Mouse (Mus musculus) adrenal gland, adult 8-10 months (tissue): ENCODE results near the gene Eif4g3. TPM values are rescaled to one million over a fixed set of nuclear protein-coding genes. Genes with fewer than 3 reads are reported as not detected.

Source experiments
- DNase-seq: peaks from one replicate; pipeline ENCODE4 v3.0.0; 2022
- total RNA-seq, 4 experiments: library from RNA; stranded (reverse); gene quantifications; 2 replicates each; pipeline ENCODE4 v1.2.4; 2022

The Eif4g3 gene
- total RNA-seq, 4 experiments from 2014 or later, result 97.4 to 133 (median 119) TPM

DNA sequence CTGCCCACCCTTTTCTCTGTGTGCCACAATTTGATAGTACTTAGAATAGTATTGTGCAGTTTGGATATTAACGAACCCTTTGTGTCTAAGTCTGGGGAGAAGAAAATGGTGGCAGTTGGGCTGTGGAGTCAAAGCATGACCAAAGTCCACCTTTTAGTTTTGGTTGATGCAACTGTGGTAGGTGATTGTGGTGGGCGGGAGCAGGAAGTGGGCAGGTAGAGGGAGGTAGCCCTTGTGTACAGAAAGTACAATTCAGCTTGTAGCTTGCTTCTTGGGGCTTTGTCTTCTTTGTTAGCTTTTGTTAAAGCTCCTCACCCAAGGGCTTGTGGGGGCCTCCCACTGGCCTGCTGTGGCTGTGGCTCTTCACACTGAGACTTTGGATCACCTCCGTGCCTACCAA, 109.6 kb downstream of the Eif4g3 start:
- DNase-seq, result no peak

GRCm38 (mm10) chr4:138104967-138105366, 112.1 kb downstream of the Eif4g3 start:
- no peak for DNase-seq

DNA sequence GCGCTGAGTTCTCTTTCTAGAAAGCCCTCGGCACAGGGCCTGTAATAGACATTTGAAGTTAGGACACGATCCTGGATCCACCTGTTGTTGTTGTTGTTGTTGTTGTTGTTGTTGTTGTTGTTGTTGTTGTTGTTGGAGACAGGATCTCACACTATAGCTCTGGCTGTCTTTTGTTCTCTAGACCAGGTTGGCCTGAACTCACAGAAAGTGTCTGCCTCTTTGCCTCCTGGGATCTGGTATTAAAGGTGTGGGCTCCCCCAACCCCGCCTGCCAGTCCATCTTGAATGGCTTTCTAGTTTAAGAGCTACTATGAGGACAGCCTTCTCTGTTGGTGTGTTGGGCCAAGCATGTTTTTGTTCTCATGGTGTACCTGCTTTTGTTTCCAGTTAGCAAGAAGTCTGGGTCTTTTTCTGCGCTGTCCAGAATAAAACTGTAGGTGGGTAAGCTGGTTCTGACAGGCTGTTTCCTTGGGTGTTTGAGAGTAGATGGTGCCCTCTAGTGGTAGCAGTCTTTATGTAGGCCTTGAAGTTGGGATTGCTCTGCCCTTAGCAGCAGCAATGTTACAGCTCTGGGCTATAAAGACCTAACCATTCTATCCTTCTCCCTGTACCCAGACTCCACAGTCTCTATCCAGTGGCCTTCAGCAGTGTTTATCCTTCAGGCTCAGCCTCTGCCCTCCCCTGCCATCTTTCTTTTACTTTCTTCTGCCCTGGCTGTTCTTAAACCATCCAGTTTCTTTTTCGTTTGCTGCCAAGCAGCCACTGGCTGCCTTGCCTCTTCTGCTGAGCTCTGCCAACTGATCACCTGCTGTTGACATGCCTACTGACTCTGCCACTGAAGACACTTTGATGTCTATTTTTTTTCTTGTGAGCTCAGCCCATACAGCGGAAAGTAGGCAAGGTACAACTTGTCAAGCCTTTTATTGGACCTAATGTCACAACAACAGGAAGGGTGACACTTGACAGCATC, 114.9 kb downstream of the Eif4g3 start:
- peak; percentile 30 for DNase-seq

GRCm38 (mm10) chr4:138108541-138108940, 115.7 kb downstream of the Eif4g3 start:
- no peak for DNase-seq

- no peak for DNase-seq
These were observed 116.5 kb downstream of the Eif4g3 start for GRCm38 (mm10) chr4:138109332-138109731.

- no peak for DNase-seq
These were observed 119.0 kb downstream of the Eif4g3 start for GRCm38 (mm10) chr4:138111858-138112257.

GRCm38 (mm10) chr4:138119740-138120139, 126.9 kb downstream of the Eif4g3 start:
- DNase-seq, result no peak

- DNase-seq, result no peak
These were observed 131.2 kb downstream of the Eif4g3 start for GRCm38 (mm10) chr4:138124046-138124445.

DNA sequence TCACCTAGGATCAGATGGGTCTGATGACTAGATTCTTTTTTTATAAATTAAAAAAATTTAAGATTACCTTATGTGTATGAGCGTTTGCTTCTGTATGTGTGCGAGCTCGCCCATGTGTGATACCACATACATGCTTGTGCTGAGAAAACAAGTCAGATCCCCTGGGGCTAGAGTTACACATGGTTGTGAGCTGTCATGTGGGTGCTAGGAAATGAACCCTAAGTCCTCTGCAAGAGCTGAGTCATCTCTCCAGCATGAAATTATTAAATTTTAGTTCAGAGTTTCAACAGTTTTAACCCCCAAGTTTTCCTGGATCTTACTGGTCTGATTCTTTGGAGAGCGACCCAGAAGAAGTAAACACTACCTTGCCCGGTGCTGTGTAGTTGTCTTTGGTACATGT, 134.5 kb downstream of the Eif4g3 start:
- DNase-seq, result no peak

DNA sequence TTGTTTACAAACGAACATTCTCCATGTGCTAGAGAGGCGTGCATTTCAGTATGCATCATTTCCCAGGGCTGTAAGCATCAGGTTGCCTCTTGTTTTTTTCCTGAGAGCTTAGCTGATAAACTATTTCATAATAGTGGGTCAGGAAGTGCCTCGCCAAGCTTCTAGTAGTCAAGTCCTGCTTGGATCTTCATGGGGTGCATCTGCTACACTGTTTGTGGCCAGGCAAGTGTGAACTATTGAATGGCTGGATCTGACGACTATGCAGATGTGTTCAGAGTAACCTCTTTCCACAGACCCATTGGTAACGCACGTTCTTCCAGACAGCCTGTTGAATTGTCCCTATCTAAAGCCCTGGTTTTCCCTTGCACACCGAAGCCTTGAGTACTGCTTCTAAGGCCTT, 135.0 kb downstream of the Eif4g3 start:
- no peak for DNase-seq

GRCm38 (mm10) chr4:138130149-138130548, 137.3 kb downstream of the Eif4g3 start:
- no peak for DNase-seq

GRCm38 (mm10) chr4:138131226-138131625, 138.4 kb downstream of the Eif4g3 start:
- DNase-seq, result peak; percentile 51

DNA sequence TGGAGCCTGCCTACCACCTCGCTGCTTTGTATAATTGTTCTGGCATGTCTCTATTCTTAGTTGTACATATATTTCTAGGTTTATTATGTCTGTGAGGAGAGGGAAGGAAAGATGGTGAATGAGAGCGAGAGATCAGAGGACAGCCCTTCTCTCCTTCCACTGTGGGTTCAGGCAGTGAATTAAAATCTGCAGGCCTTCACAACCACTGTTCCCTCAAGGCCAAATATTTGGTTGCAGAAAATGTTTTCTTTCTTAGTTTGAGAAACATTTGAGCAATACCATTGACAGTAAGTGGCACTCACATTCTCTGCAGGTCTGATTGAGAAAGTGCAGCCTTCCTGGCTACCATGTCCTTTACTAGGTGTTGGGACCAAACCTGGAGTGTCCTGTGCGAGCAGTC, 138.9 kb downstream of the Eif4g3 start:
- no peak for DNase-seq

DNA sequence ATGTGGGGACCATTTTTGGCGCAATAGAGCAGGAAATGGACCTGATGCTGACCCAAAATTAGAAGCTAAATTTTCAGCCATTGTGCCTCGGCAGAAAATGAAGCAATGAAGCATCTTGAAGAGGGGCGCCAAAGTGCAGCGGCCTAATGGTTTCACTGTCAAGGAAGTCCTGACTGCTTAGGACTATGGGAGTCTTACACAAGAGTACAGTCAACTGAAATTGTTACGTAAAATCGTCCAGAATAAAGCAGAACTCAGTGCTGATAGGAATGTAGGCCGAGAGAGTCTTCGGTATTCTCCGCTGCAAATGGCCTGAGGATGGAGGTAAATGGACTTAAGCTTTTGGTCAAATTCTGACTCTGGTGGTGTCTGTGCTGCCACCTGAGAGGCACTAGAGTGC, 140.5 kb downstream of the Eif4g3 start:
- DNase-seq, result no peak

GRCm38 (mm10) chr4:138137336-138137735, 144.5 kb downstream of the Eif4g3 start:
- no peak for DNase-seq

- DNase-seq, result no peak
These were observed 145.0 kb downstream of the Eif4g3 start for GRCm38 (mm10) chr4:138137804-138138203.

GRCm38 (mm10) chr4:138138219-138138618, 145.4 kb downstream of the Eif4g3 start:
- DNase-seq, result no peak

GRCm38 (mm10) chr4:138141358-138141757, 148.5 kb downstream of the Eif4g3 start:
- no peak for DNase-seq

DNA sequence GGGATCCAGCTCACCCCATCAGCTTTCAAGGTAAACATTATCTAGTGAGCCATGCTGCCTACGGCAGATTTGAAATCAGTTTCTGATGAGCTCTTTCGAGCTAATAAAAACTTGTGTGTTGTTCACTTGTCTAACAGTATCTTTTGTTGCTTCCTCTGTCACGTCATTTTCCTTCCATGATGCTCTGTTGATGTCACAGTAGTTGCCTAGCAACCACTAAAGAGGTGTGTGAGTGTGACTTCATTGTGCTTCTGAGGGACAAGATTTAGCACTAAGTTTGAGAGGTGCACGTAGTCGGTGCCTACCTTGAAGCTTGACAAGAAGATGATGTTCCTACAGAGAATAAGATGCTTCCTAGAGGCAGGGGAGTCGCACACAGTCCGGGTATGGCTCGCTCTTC, 154.4 kb downstream of the Eif4g3 start:
- no peak for DNase-seq

GRCm38 (mm10) chr4:138149977-138150376, 157.2 kb downstream of the Eif4g3 start:
- DNase-seq, result no peak

- DNase-seq, result no peak
These were observed 158.4 kb downstream of the Eif4g3 start for GRCm38 (mm10) chr4:138151226-138151625.

GRCm38 (mm10) chr4:138153980-138154379, 161.2 kb downstream of the Eif4g3 start:
- DNase-seq, result no peak

- no peak for DNase-seq
These were observed 168.1 kb downstream of the Eif4g3 start for GRCm38 (mm10) chr4:138160918-138161317.

DNA sequence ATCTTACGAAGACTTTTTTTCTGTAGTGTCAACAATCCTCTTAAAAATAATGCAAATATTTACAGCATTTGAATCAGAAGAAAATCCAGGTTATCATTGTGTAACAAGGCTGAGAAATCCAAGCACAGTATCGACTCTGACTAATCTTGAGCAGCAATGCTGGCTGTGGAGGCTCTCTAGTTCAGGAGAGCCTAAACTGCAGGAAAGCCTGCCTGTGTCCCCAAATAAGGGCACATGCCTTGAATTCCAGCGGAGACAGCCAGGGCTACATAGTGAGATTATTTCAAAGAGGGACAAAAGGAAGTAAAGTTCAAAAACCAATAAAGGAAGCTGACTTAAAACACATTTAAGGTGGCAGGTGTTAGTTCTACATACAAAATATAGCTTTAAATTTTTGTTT, 168.7 kb downstream of the Eif4g3 start:
- no peak for DNase-seq
